Mouse (Mus musculus) kidney, adult 2 months (tissue): ENCODE results near the gene Fbxl17.

Experiments used
- CTCF ChIP-seq: fragments of 200-500 bp; conservative IDR thresholded peaks from 2 replicates; pipeline ENCODE4 v1.5.1; 2011; ENCODE audit warnings: low read depth, mild to moderate bottlenecking, control low read depth, low read length, moderate library complexity, mixed read lengths; ENCODE audit not compliant: insufficient read depth, insufficient read length
- POLR2A ChIP-seq: fragments of 200-500 bp; IDR thresholded peaks from one replicate; pipeline ENCODE4 v1.6.1; 2011; ENCODE audit warnings: low read depth, low read length, control low read depth

- no peak for TF ChIP-seq CTCF
- TF ChIP-seq POLR2A, result no peak
Measured at GRCm38 (mm10) chr17:63060814-63061213, 439.0 kb downstream of the Fbxl17 start.
